29 mouse cellular contexts compared by ENCODE assay signal in genomic region chr10:69448174-69448573, GRCm38 (mm10). TPM values are rescaled to one million over a fixed set of nuclear protein-coding genes. Genes with fewer than 3 reads are reported as not detected.
DNase-seq lines count a peak whose midpoint lies in the region; ATAC-seq and TF ChIP-seq lines count a peak whose summit lies in the region.
"Had no signal": no experiment of that assay in that cellular context is flagged by ENCODE, and none has a peak within 500 bp of the region (broad histone marks: within the 10 kb centered on the region; RNA-seq: fewer than 3 reads in every experiment).

No protein-coding gene starts in this region.

- intact Hi-C loops in heart, postnatal 25 days (cut with DNase I): no loop called here

- TF ChIP-seq POLR2A in lung, adult 2 months (IDR thresholded peaks at IDR 0.05; ENCODE audit: borderline replicate concordance, extremely low read depth, low read depth, low read length): no peak
- TF ChIP-seq POLR2A in limb, embryonic 14.5 days (IDR thresholded peaks at IDR 0.05; ENCODE audit: borderline replicate concordance, extremely low read depth, insufficient read depth, insufficient read length): no peak

- no peaks in the 10 kb centered on the region for H3K27me3 ChIP-seq in lung, postnatal 0 days (replicated peaks; ENCODE audit: insufficient read depth, low read length)
- H3K27me3 ChIP-seq in limb, embryonic 14.5 days (ENCODE audit: control insufficient read depth, insufficient read depth, low read length): no peaks in the 10 kb centered on the region
- H3K27me3 ChIP-seq: embryonic facial prominence, embryonic 13.5 days; forebrain, embryonic 15.5 days; hindbrain, embryonic 13.5 days had no signal

- H3K4me3 ChIP-seq in lung, postnatal 0 days (ENCODE audit: low read depth, low read length): no peak overlapping the region
- no peak overlapping the region for H3K4me3 ChIP-seq in lung, adult 2 months (replicated peaks; ENCODE audit: extremely low read depth, low read depth, low read length)
- no peak overlapping the region for H3K4me3 ChIP-seq in limb, embryonic 14.5 days (replicated peaks; ENCODE audit: low read length)
- H3K4me3 ChIP-seq: embryonic facial prominence, embryonic 10.5 days; embryonic facial prominence, embryonic 13.5 days; erythroblast, embryonic 14.5 days; forebrain, embryonic 15.5 days; hindbrain, embryonic 10.5 days; hindbrain, embryonic 13.5 days had no signal

- WGBS in lung, postnatal 0 days: 61% methylated on average over 3 of the region's 3 CpGs
- 59% methylated on average over 3 of the region's 3 CpGs for WGBS in lung, adult 2 months
- 28% methylated on average over 3 of the region's 3 CpGs for WGBS in limb, embryonic 14.5 days

- no peaks in the 10 kb centered on the region for H3K4me1 ChIP-seq in lung, postnatal 0 days (ENCODE audit: insufficient read depth, low read depth, low read length)
- no peaks in the 10 kb centered on the region; the same call in 1 of the 2 replicates for H3K4me1 ChIP-seq in lung, adult 2 months (ENCODE audit: control insufficient read depth, insufficient read depth, low read length)
- peaks cover 5% of the 10 kb centered on the region; the same call in 1 of the 2 replicates for H3K4me1 ChIP-seq in limb, embryonic 14.5 days (ENCODE audit: control insufficient read depth, insufficient read depth, low read length)
- H3K4me1 ChIP-seq: embryonic facial prominence, embryonic 10.5 days; hindbrain, embryonic 10.5 days had no signal

- no peak for TF ChIP-seq EP300 in lung, postnatal 0 days (IDR thresholded peaks at IDR 0.05)

- H3K9me3 ChIP-seq in lung, postnatal 0 days (ENCODE audit: low read length): no peaks in the 10 kb centered on the region
- no peaks in the 10 kb centered on the region for H3K9me3 ChIP-seq in limb, embryonic 14.5 days (ENCODE audit: control insufficient read depth, low read length)
- H3K9me3 ChIP-seq: embryonic facial prominence, embryonic 10.5 days; embryonic facial prominence, embryonic 13.5 days; forebrain, embryonic 15.5 days; hindbrain, embryonic 10.5 days; hindbrain, embryonic 13.5 days had no signal

- H3K36me3 ChIP-seq in lung, postnatal 0 days (ENCODE audit: insufficient read depth, low read length): no peaks in the 10 kb centered on the region
- H3K36me3 ChIP-seq in limb, embryonic 14.5 days (ENCODE audit: control insufficient read depth, insufficient read depth, low read length): no peaks in the 10 kb centered on the region
- H3K36me3 ChIP-seq: embryonic facial prominence, embryonic 10.5 days; embryonic facial prominence, embryonic 13.5 days; forebrain, embryonic 15.5 days; hindbrain, embryonic 10.5 days; hindbrain, embryonic 13.5 days had no signal

- 0 out of 2 replicates have a peak overlapping the region, but pooled peaks have one; percentile 16 for H3K27ac ChIP-seq in lung, postnatal 0 days (ENCODE audit: low read length)
- no peak overlapping the region for H3K27ac ChIP-seq in limb, embryonic 14.5 days (replicated peaks; ENCODE audit: low read depth, low read length)
- H3K27ac ChIP-seq: embryonic facial prominence, embryonic 10.5 days; embryonic facial prominence, embryonic 13.5 days; forebrain, embryonic 15.5 days; hindbrain, embryonic 10.5 days; hindbrain, embryonic 13.5 days had no signal

- H3K9ac ChIP-seq in lung, postnatal 0 days (replicated peaks; ENCODE audit: low read depth): no peak overlapping the region
- no peak overlapping the region for H3K9ac ChIP-seq in limb, embryonic 14.5 days (ENCODE audit: low read depth, low read length, severe bottlenecking)
- H3K9ac ChIP-seq: embryonic facial prominence, embryonic 13.5 days; forebrain, embryonic 15.5 days; hindbrain, embryonic 13.5 days had no signal

- peak; percentile 80 for DNase-seq in heart, adult 11 months
- no peak for DNase-seq in heart, postnatal 25 days (ENCODE audit: low spot score)
- DNase-seq in lung, postnatal 0 days (ENCODE audit: low spot score): no peak
- no peak for DNase-seq in lung, adult 2 months
- DNase-seq in Muller cell, postnatal 12 days (ENCODE audit: inconsistent ontology term): peak; percentile 47
- peak; percentile 31 for DNase-seq in limb, embryonic 14.5 days (ENCODE audit: low spot score)
- DNase-seq in cerebellum, postnatal 4 days (ENCODE audit: low spot score in 2 of 2): no peak
- DNase-seq: adrenal gland, postnatal 10 days; adrenal gland, postnatal 36 days; cerebellum, adult 11 months; cerebellum, adult 2 months; cerebellum, adult 9-11 months; cerebellum, postnatal 25 days; embryo, embryonic 11 days; gastrocnemius, postnatal 10 days; gastrocnemius, postnatal 36 days; heart, postnatal 36 days; kidney, adult 11 months had no signal

- no peak for ATAC-seq in lung, postnatal 0 days
- ATAC-seq in limb, embryonic 14.5 days (ENCODE audit: low FRiP score, low read depth): no peak
- ATAC-seq: CD4-positive, CD25-positive, alpha-beta regulatory T cell, adult 4 months; forebrain, embryonic 15.5 days; hindbrain, embryonic 16.5 days; inflammation-experienced regulatory T-cells, adult 6 months; Patski had no signal

- no peak overlapping the region for H3K4me2 ChIP-seq in lung, postnatal 0 days (replicated peaks; ENCODE audit: low read depth, low read length)
- H3K4me2 ChIP-seq in limb, embryonic 14.5 days (replicated peaks; ENCODE audit: low read depth, low read length, severe bottlenecking): no peak overlapping the region
- H3K4me2 ChIP-seq: embryonic facial prominence, embryonic 13.5 days; forebrain, embryonic 15.5 days; heart, embryonic 11.5 days; hindbrain, embryonic 13.5 days had no signal

- TF ChIP-seq CTCF in lung, postnatal 0 days (IDR thresholded peaks at IDR 0.05): no peak
- no peak for TF ChIP-seq CTCF in lung, adult 2 months (IDR thresholded peaks at IDR 0.05; ENCODE audit: insufficient read depth, low read length)

RNA-seq across cellular contexts. Expression of gene Ank3, which starts 49.6 kb away (rescaled TPM):
- total RNA-seq in heart, postnatal 25 days (2021): 10 to 100 TPM; 77.8 to 89.0 TPM
- 24.5 and 31.5 TPM in 2 replicates for polyA plus RNA-seq in lung, postnatal 0 days (2015; fragmentation: Nextera tagmentation; extraction: Ambion mirVana)
- polyA plus RNA-seq in lung, adult 2 months (2012; rRNA removed): 19.2 and 23.3 TPM in 2 replicates
- polyA plus RNA-seq in limb, embryonic 14.5 days (2012; rRNA removed): 12.8 and 14.8 TPM in 2 replicates
- polyA plus RNA-seq in limb, embryonic 14.5 days (2014; fragmentation: Nextera tagmentation; extraction: Ambion mirVana): 25.2 and 29.5 TPM in 2 replicates

Comparison
In these comparisons a context has a peak if more than half of its experiments do, and no peak if none do; other contexts are left out.
1. DNase-seq: peak in heart, adult 11 months (single experiment), Muller cell, postnatal 12 days (single experiment) and limb, embryonic 14.5 days (single experiment); none in heart, postnatal 25 days (single experiment), lung, postnatal 0 days (single experiment), lung, adult 2 months (single experiment) and cerebellum, postnatal 4 days (0 of 2).